23 mouse cellular contexts compared by ENCODE assay signal in genomic region chr9:32100561-32100960, GRCm38 (mm10). TPM values are rescaled to one million over a fixed set of nuclear protein-coding genes. Genes with fewer than 3 reads are reported as not detected.
A peak's percentile ranks its signal among the peaks of the same experiment; 100 is the strongest.
DNase-seq lines count a peak whose midpoint lies in the region; ATAC-seq and TF ChIP-seq lines count a peak whose summit lies in the region.
"Had no signal": no experiment of that assay in that cellular context is flagged by ENCODE, and none has a peak within 500 bp of the region (broad histone marks: within the 10 kb centered on the region; RNA-seq: fewer than 3 reads in every experiment).

No protein-coding gene starts in this region.

- DNase-seq in heart, adult 11 months, result no peak
- peak; percentile 55 for DNase-seq in liver, adult 2 months (ENCODE audit: extremely low read depth, low read depth, low spot score)
- DNase-seq in liver, embryonic 11.5 days (ENCODE audit: low spot score), result no peak
- DNase-seq in kidney, postnatal 25 days, result peak; percentile 35 to 64
- no peak for DNase-seq in liver, postnatal 0 days
- DNase-seq in right cerebral cortex, postnatal 14 days, result no peak
- DNase-seq: cerebellum, adult 18-20 months; cerebellum, postnatal 25 days; embryo, embryonic 11 days; forebrain, postnatal 0 days; heart, postnatal 4 days; lung, embryonic 14.5 days; lung, postnatal 36 days; retina, postnatal 1 day; right cerebral cortex, postnatal 4 days; thymus, postnatal 36 days had no signal

- no peak overlapping the region for H3K9ac ChIP-seq in heart, embryonic 16.5 days (ENCODE audit: low read length)
- no peak overlapping the region for H3K9ac ChIP-seq in liver, adult 2 months (ENCODE audit: low read depth, low read length)
- no peak overlapping the region for H3K9ac ChIP-seq in liver, embryonic 11.5 days (ENCODE audit: low read depth, low read length)
- no peak overlapping the region for H3K9ac ChIP-seq in liver, postnatal 0 days (replicated peaks)
- H3K9ac ChIP-seq: forebrain, postnatal 0 days; hindbrain, embryonic 15.5 days; intestine, embryonic 15.5 days; lung, embryonic 14.5 days had no signal

- H3K4me1 ChIP-seq in heart, embryonic 16.5 days (ENCODE audit: control insufficient read depth, insufficient read depth, low read length), result peaks cover 15% of the 10 kb centered on the region
- H3K4me1 ChIP-seq in liver, adult 2 months (ENCODE audit: control insufficient read depth, insufficient read depth, low read length), result peaks cover 6% of the 10 kb centered on the region; the same call in 1 of the 2 replicates
- H3K4me1 ChIP-seq in liver, embryonic 11.5 days (replicated peaks; ENCODE audit: control insufficient read depth, insufficient read depth, low read length), result peaks cover 5% of the 10 kb centered on the region
- peaks cover 3% of the 10 kb centered on the region; the same call in 1 of the 2 replicates for H3K4me1 ChIP-seq in liver, postnatal 0 days (ENCODE audit: insufficient read depth)

- peak overlapping the region; percentile 55 for H3K27ac ChIP-seq in heart, embryonic 16.5 days (ENCODE audit: low read length)
- H3K27ac ChIP-seq in liver, adult 2 months (replicated peaks; ENCODE audit: insufficient read depth, low read depth, low read length), result no peak overlapping the region
- no peak overlapping the region for H3K27ac ChIP-seq in liver, embryonic 11.5 days (ENCODE audit: low read depth, low read length)
- H3K27ac ChIP-seq in liver, postnatal 0 days (ENCODE audit: low read depth), result peak overlapping the region; percentile 32; the same call in 1 of the 2 replicates
- H3K27ac ChIP-seq: forebrain, embryonic 10.5 days; hindbrain, embryonic 15.5 days; intestine, embryonic 15.5 days; left cerebral cortex, adult 2 months; limb, embryonic 10.5 days had no signal

- no peak overlapping the region for H3K4me3 ChIP-seq in heart, embryonic 16.5 days (ENCODE audit: low read length)
- H3K4me3 ChIP-seq in liver, adult 2 months (ENCODE audit: insufficient read depth, low read depth, low read length), result no peak overlapping the region
- no peak overlapping the region for H3K4me3 ChIP-seq in liver, embryonic 11.5 days (ENCODE audit: low read depth, low read length)
- H3K4me3 ChIP-seq in liver, postnatal 0 days (ENCODE audit: low read depth, low read length), result no peak overlapping the region
- H3K4me3 ChIP-seq: forebrain, embryonic 10.5 days; hindbrain, embryonic 15.5 days; intestine, embryonic 15.5 days; left cerebral cortex, adult 2 months; limb, embryonic 10.5 days had no signal

- no peaks in the 10 kb centered on the region for H3K27me3 ChIP-seq in heart, embryonic 16.5 days (ENCODE audit: control insufficient read depth, insufficient read depth, low read length)
- H3K27me3 ChIP-seq in liver, adult 2 months (ENCODE audit: control insufficient read depth, insufficient read depth, low read length), result no peaks in the 10 kb centered on the region
- H3K27me3 ChIP-seq in liver, embryonic 11.5 days (replicated peaks; ENCODE audit: control insufficient read depth, insufficient read depth, low read length), result no peaks in the 10 kb centered on the region
- no peaks in the 10 kb centered on the region for H3K27me3 ChIP-seq in liver, postnatal 0 days (ENCODE audit: insufficient read depth, low read length)
- H3K27me3 ChIP-seq: hindbrain, embryonic 15.5 days; intestine, embryonic 15.5 days had no signal

- ATAC-seq in heart, embryonic 16.5 days (replicated peaks; ENCODE audit: extremely low read depth, insufficient read depth, low FRiP score), result no peak
- ATAC-seq in liver, embryonic 11.5 days (replicated peaks; ENCODE audit: low FRiP score), result no peak
- no peak for ATAC-seq in liver, postnatal 0 days
- ATAC-seq: forebrain, postnatal 0 days; intestine, embryonic 15.5 days had no signal

- 68% methylated on average over 8 of the region's 8 CpGs for WGBS in heart, embryonic 16.5 days
- WGBS in liver, adult 2 months, result 73% methylated on average over 8 of the region's 8 CpGs
- WGBS in liver, embryonic 11.5 days, result 80% methylated on average over 8 of the region's 8 CpGs
- 55% methylated on average over 8 of the region's 8 CpGs for WGBS in liver, postnatal 0 days (ENCODE audit: insufficient replicate concordance)

- no peaks in the 10 kb centered on the region for H3K36me3 ChIP-seq in heart, embryonic 16.5 days (ENCODE audit: control insufficient read depth, insufficient read depth)
- no peaks in the 10 kb centered on the region for H3K36me3 ChIP-seq in liver, adult 2 months (ENCODE audit: control insufficient read depth, insufficient read depth, low read length)
- H3K36me3 ChIP-seq in liver, embryonic 11.5 days (ENCODE audit: control insufficient read depth, insufficient read depth, low read length), result no peaks in the 10 kb centered on the region
- H3K36me3 ChIP-seq in liver, postnatal 0 days (replicated peaks; ENCODE audit: insufficient read depth, low read length), result no peaks in the 10 kb centered on the region
- H3K36me3 ChIP-seq: forebrain, embryonic 10.5 days; hindbrain, embryonic 15.5 days; intestine, embryonic 15.5 days; limb, embryonic 10.5 days had no signal

- TF ChIP-seq POLR2A in liver, adult 2 months (IDR thresholded peaks at IDR 0.05; ENCODE audit: extremely low read depth, insufficient read depth, low read length), result no peak

- TF ChIP-seq CTCF in liver, adult 2 months (IDR thresholded peaks at IDR 0.05; ENCODE audit: low read depth, low read length), result no peak
- no peak for TF ChIP-seq CTCF in liver, postnatal 0 days (IDR thresholded peaks at IDR 0.05; ENCODE audit: low read depth)

- TF ChIP-seq EP300 in liver, postnatal 0 days (IDR thresholded peaks at IDR 0.05; ENCODE audit: low read depth), result no peak

- H3K4me2 ChIP-seq in heart, embryonic 16.5 days (ENCODE audit: low read depth, low read length), result no peak overlapping the region
- no peak overlapping the region for H3K4me2 ChIP-seq in liver, embryonic 11.5 days
- H3K4me2 ChIP-seq in liver, postnatal 0 days (ENCODE audit: low read depth, low read length), result peak overlapping the region; percentile 13; the same call in 1 of the 2 replicates
- H3K4me2 ChIP-seq: heart, embryonic 11.5 days; hindbrain, embryonic 15.5 days; intestine, embryonic 15.5 days; lung, embryonic 14.5 days had no signal

- no peaks in the 10 kb centered on the region for H3K9me3 ChIP-seq in heart, embryonic 16.5 days (replicated peaks; ENCODE audit: control insufficient read depth, low read length)
- H3K9me3 ChIP-seq in liver, embryonic 11.5 days (ENCODE audit: control insufficient read depth, low read length), result no peaks in the 10 kb centered on the region
- no peaks in the 10 kb centered on the region for H3K9me3 ChIP-seq in liver, postnatal 0 days (ENCODE audit: low read length)
- H3K9me3 ChIP-seq: forebrain, embryonic 10.5 days; hindbrain, embryonic 15.5 days; intestine, embryonic 15.5 days; limb, embryonic 10.5 days had no signal

- peaks cover 36% of the 10 kb centered on the region; the same call in 1 of the 2 replicates for H3K79me2 ChIP-seq in liver, adult 2 months (ENCODE audit: control insufficient read depth, insufficient read depth, low read length)

RNA-seq across cellular contexts. Expression of gene Arhgap32, which starts 15.4 kb away (rescaled TPM):
- polyA plus RNA-seq in heart, embryonic 16.5 days (2015; fragmentation: Nextera tagmentation; extraction: Ambion mirVana), result 2.3 and 2.8 TPM in 2 replicates
- 3.4 and 4.6 TPM in 2 replicates for total RNA-seq in liver, adult 2 months (2014; rRNA removed)
- polyA plus RNA-seq in liver, adult 2 months (2012; rRNA removed), result 0.98 and 1.9 TPM in 2 replicates
- polyA plus RNA-seq in liver, embryonic 11.5 days (2014; fragmentation: Nextera tagmentation; extraction: Ambion mirVana), result 1.3 and 1.7 TPM in 2 replicates
- 0.25 and 0.63 TPM in 2 replicates for polyA plus RNA-seq in liver, postnatal 0 days (2015; fragmentation: Nextera tagmentation; extraction: Ambion mirVana)

Comparison
In these comparisons a context has a peak if more than half of its experiments do, and no peak if none do; other contexts are left out.
1. H3K27ac ChIP-seq: peak in heart, embryonic 16.5 days (single experiment) and liver, postnatal 0 days (single experiment); none in liver, adult 2 months (single experiment) and liver, embryonic 11.5 days (single experiment).
2. DNase-seq: peak in liver, adult 2 months (single experiment) and kidney, postnatal 25 days (2 of 2); none in heart, adult 11 months (single experiment), liver, embryonic 11.5 days (single experiment), liver, postnatal 0 days (single experiment) and right cerebral cortex, postnatal 14 days (single experiment).